Mouse (Mus musculus) heart, embryonic 13.5 days (tissue): ENCODE data around the gene Slc22a4. TPM values are rescaled to one million over a fixed set of nuclear protein-coding genes. Genes with fewer than 3 reads are reported as not detected.
A peak's percentile ranks its signal among the peaks of the same experiment; 100 is the strongest.
"Not testable (repeated sequence)": the region's sequence is repeated elsewhere in the genome, so short reads cannot be mapped to it uniquely, and the experiment has no call there.

ENCODE experiments used
- ATAC-seq: fragments of 200-750 bp; cut with Nextera tagmentation; 2 replicates; pipeline ENCODE4 v1.8.0; 2017; ENCODE audit warnings: moderate TSS enrichment; ENCODE audit not compliant: insufficient number of reproducible peaks, low FRiP score, low TSS enrichment; ENCODE audit errors: extremely low read depth
- H3K27ac ChIP-seq: fragments of 300-500 bp; sonication (generic); replicated peaks from 2 replicates; pipeline ENCODE4 v1.5.1; 2015; ENCODE audit warnings: moderate library complexity, mild to moderate bottlenecking, inconsistent platforms
- H3K27me3 ChIP-seq: fragments of 300-500 bp; sonication (generic); replicated peaks from 2 replicates; pipeline ENCODE4 v1.6.1; 2015; ENCODE audit warnings: mild to moderate bottlenecking, inconsistent platforms
- H3K36me3 ChIP-seq: fragments of 300-500 bp; sonication (generic); 2 replicates; pipeline ENCODE4 v1.6.1; 2015; ENCODE audit warnings: mild to moderate bottlenecking, inconsistent platforms
- H3K4me1 ChIP-seq: fragments of 300-500 bp; sonication (generic); 2 replicates; pipeline ENCODE4 v1.6.1; 2015; ENCODE audit warnings: inconsistent platforms
- H3K4me2 ChIP-seq: fragments of 300-500 bp; sonication (generic); 2 replicates; pipeline ENCODE4 v1.6.1; 2015; ENCODE audit warnings: inconsistent platforms, mild to moderate bottlenecking, moderate library complexity
- H3K4me3 ChIP-seq: fragments of 300-500 bp; sonication (generic); 2 replicates; pipeline ENCODE4 v1.5.1; 2015; ENCODE audit warnings: moderate library complexity, mild to moderate bottlenecking, inconsistent platforms
- H3K9ac ChIP-seq: fragments of 300-500 bp; sonication (generic); 2 replicates; pipeline ENCODE4 v1.6.1; 2015; ENCODE audit warnings: inconsistent platforms, mild to moderate bottlenecking, moderate library complexity
- H3K9me3 ChIP-seq: fragments of 300-500 bp; sonication (generic); 2 replicates; pipeline ENCODE4 v1.6.1; 2016; ENCODE audit warnings: inconsistent platforms
- WGBS: fragments of 180-500 bp; shearing (Covaris S2); methylation state at CpG from one replicate; pipeline ENCODE4 v1.1.7; 2015; ENCODE audit warnings: mixed read lengths; 5-methylcytosine and 5-hydroxymethylcytosine counted together
- polyA plus RNA-seq: library from polyadenylated mRNA; unstranded; fragments of >200 nt; fragmentation: Nextera tagmentation; extraction: Ambion mirVana; gene quantifications from 2 replicates; pipeline ENCODE4 v1.2.1, GENCODE M21; 2015

Gene Slc22a4
- polyA plus RNA-seq, 1 experiment from 2014 or later = 2.3 TPM

GRCm38 (mm10) chr11:54054257-54054656 lies 26.4 kb upstream of the Slc22a4 start:
- Histone ChIP-seq H3K4me1 (peaks cover 14% of the 10 kb centered on the region), H3K4me3 (no peak overlapping the region), H3K9ac (no peak overlapping the region), H3K27me3 (peaks cover 37% of the 10 kb centered on the region), H3K4me2 (no peak overlapping the region), H3K9me3 (no peaks in the 10 kb centered on the region), H3K27ac (no peak overlapping the region), H3K36me3 (no peaks in the 10 kb centered on the region)
- ATAC-seq = no peak
- 31% methylated on average over 6 of the region's 6 CpGs for WGBS

- H3K27me3 ChIP-seq = peaks cover 37% of the 10 kb centered on the region
- no peak for ATAC-seq
- no peaks in the 10 kb centered on the region for H3K36me3 ChIP-seq
- H3K4me1 ChIP-seq = peaks cover 3% of the 10 kb centered on the region
- no peak overlapping the region for H3K4me2 ChIP-seq
- no peaks in the 10 kb centered on the region for H3K9me3 ChIP-seq
- no peak overlapping the region for H3K9ac ChIP-seq
- 71% methylated on average over 7 of the region's 7 CpGs for WGBS
- H3K27ac ChIP-seq = no peak overlapping the region
- H3K4me3 ChIP-seq = no peak overlapping the region
Measured at GRCm38 (mm10) chr11:54053090-54053489, 25.2 kb upstream of the Slc22a4 start.

- Histone ChIP-seq H3K36me3 (no peaks in the 10 kb centered on the region), H3K9me3 (no peaks in the 10 kb centered on the region), H3K4me1 (no peaks in the 10 kb centered on the region), H3K4me3 (no peak overlapping the region), H3K4me2 (no peak overlapping the region), H3K9ac (no peak overlapping the region), H3K27ac (no peak overlapping the region), H3K27me3 (peaks cover 31% of the 10 kb centered on the region)
- 85% methylated on average over 5 of the region's 5 CpGs for WGBS
- no peak for ATAC-seq
Measured at GRCm38 (mm10) chr11:54052128-54052527, 24.2 kb upstream of the Slc22a4 start.

- Histone ChIP-seq H3K9me3 (no peaks in the 10 kb centered on the region), H3K4me1 (no peaks in the 10 kb centered on the region), H3K27ac (no peak overlapping the region), H3K4me3 (no peak overlapping the region), H3K4me2 (no peak overlapping the region), H3K36me3 (no peaks in the 10 kb centered on the region), H3K27me3 (peaks cover 24% of the 10 kb centered on the region), H3K9ac (no peak overlapping the region)
- 82% methylated on average over 7 of the region's 7 CpGs for WGBS
- no peak for ATAC-seq
Measured at GRCm38 (mm10) chr11:54051161-54051560, 23.3 kb upstream of the Slc22a4 start.

GRCm38 (mm10) chr11:54050205-54050604 lies 22.3 kb upstream of the Slc22a4 start:
- H3K27me3 ChIP-seq = peaks cover 16% of the 10 kb centered on the region
- H3K27ac ChIP-seq = no peak overlapping the region
- H3K36me3 ChIP-seq = no peaks in the 10 kb centered on the region
- H3K9me3 ChIP-seq = no peaks in the 10 kb centered on the region
- no peak overlapping the region for H3K4me2 ChIP-seq
- no peak for ATAC-seq
- no peaks in the 10 kb centered on the region for H3K4me1 ChIP-seq
- H3K9ac ChIP-seq = no peak overlapping the region
- no peak overlapping the region for H3K4me3 ChIP-seq
- 63% methylated on average over 2 of the region's 2 CpGs for WGBS

GRCm38 (mm10) chr11:54040676-54041075 lies 12.8 kb upstream of the Slc22a4 start:
- Histone ChIP-seq H3K9me3 (no peaks in the 10 kb centered on the region), H3K4me2 (no peak overlapping the region), H3K27ac (no peak overlapping the region), H3K4me3 (no peak overlapping the region), H3K36me3 (no peaks in the 10 kb centered on the region), H3K27me3 (peaks cover 3% of the 10 kb centered on the region; the same call in 1 of the 2 replicates), H3K4me1 (no peaks in the 10 kb centered on the region), H3K9ac (no peak overlapping the region)
- no peak for ATAC-seq
- WGBS = 92% methylated on average over 6 of the region's 6 CpGs

- peaks cover 16% of the 10 kb centered on the region for H3K27me3 ChIP-seq
- not testable (repeated sequence) for H3K4me2 ChIP-seq, H3K36me3 ChIP-seq, H3K27ac ChIP-seq, H3K9me3 ChIP-seq, ATAC-seq, H3K4me3 ChIP-seq, H3K9ac ChIP-seq, H3K4me1 ChIP-seq
- 91% methylated on average over 1 of the region's 3 CpGs for WGBS
Measured at GRCm38 (mm10) chr11:54032872-54033271, 5.0 kb upstream of the Slc22a4 start.

GRCm38 (mm10) chr11:54028997-54029396 lies 1.1 kb upstream of the Slc22a4 start:
- Histone ChIP-seq H3K9ac (peak overlapping the region; percentile 81), H3K4me2 (peak overlapping the region; percentile 92), H3K36me3 (no peaks in the 10 kb centered on the region), H3K4me1 (peaks cover 15% of the 10 kb centered on the region), H3K27me3 (peaks cover 48% of the 10 kb centered on the region), H3K27ac (peak overlapping the region; percentile 56), H3K4me3 (peak overlapping the region; percentile 62), H3K9me3 (no peaks in the 10 kb centered on the region)
- 70% methylated on average over 4 of the region's 4 CpGs for WGBS
- ATAC-seq = no peak

- 14% methylated on average over 31 of the region's 31 CpGs for WGBS
- H3K9me3 ChIP-seq = no peaks in the 10 kb centered on the region
- H3K27ac ChIP-seq = peak overlapping the region; percentile 49; the same call in 1 of the 2 replicates
- no peaks in the 10 kb centered on the region for H3K36me3 ChIP-seq
- peaks cover 52% of the 10 kb centered on the region for H3K27me3 ChIP-seq
- peak overlapping the region; percentile 62 for H3K4me3 ChIP-seq
- peaks cover 15% of the 10 kb centered on the region for H3K4me1 ChIP-seq
- no peak for ATAC-seq
- peak overlapping the region; percentile 92 for H3K4me2 ChIP-seq
- H3K9ac ChIP-seq = peak overlapping the region; percentile 81
Measured at GRCm38 (mm10) chr11:54027131-54028043, 503 bp downstream of the Slc22a4 start.

- peak overlapping the region; percentile 62 for H3K4me3 ChIP-seq
- H3K27me3 ChIP-seq = peaks cover 52% of the 10 kb centered on the region
- H3K4me2 ChIP-seq = peak overlapping the region; percentile 92
- no peaks in the 10 kb centered on the region for H3K9me3 ChIP-seq
- no peaks in the 10 kb centered on the region for H3K36me3 ChIP-seq
- H3K9ac ChIP-seq = no peak overlapping the region; the same call in 1 of the 2 replicates
- WGBS = 33% methylated on average over 1 of the region's 1 CpGs
- peak overlapping the region; percentile 49 for H3K27ac ChIP-seq
- peaks cover 15% of the 10 kb centered on the region for H3K4me1 ChIP-seq
- ATAC-seq = no peak
Measured at GRCm38 (mm10) chr11:54026491-54027041, 1.3 kb downstream of the Slc22a4 start.

GRCm38 (mm10) chr11:54021396-54022093 lies 6.3 kb downstream of the Slc22a4 start:
- Histone ChIP-seq H3K4me2 (peak overlapping the region; percentile 7; the same call in 1 of the 2 replicates), H3K9me3 (no peaks in the 10 kb centered on the region), H3K4me3 (no peak overlapping the region), H3K9ac (no peak overlapping the region), H3K4me1 (no peaks in the 10 kb centered on the region), H3K36me3 (no peaks in the 10 kb centered on the region), H3K27ac (no peak overlapping the region), H3K27me3 (peaks cover 24% of the 10 kb centered on the region)
- 79% methylated on average over 5 of the region's 5 CpGs for WGBS
- no peak for ATAC-seq
